Mouse (Mus musculus): ENCODE measurements at regions not wholly inside any gene's neighbourhood (a gene's known extent, or its start where the extent isn't known, plus 50 kb on each side); places are given as distances from the start of the nearest gene placed in this dataset.

DNA sequence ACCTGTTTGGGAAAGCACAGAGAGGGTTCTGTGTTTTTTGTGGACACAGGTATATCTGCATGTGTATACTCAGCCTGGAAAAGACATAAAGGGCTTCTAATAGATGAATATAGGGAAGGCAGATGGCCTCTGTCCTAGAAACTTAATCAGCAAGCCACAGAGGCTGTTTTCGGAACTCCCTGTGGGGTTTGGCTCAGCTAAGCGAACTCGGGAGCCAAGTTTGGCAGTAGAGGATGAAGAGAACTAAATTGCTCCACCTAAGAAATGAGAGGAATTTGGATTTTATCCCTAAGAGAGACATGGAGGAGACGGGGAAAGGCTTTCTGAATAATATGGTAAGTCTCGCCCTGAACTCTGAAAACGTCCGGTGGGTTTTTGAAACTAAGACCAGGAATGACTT lies 56.0 kb upstream of the Prelp start:
- TF ChIP-seq GATA1 (IDR thresholded peaks at IDR 0.05; ENCODE audit: borderline replicate concordance, low read length) (no peak), FLI1 (IDR thresholded peaks at IDR 0.05; ENCODE audit: low read length) (no peak)
